In the genomic region with DNA sequence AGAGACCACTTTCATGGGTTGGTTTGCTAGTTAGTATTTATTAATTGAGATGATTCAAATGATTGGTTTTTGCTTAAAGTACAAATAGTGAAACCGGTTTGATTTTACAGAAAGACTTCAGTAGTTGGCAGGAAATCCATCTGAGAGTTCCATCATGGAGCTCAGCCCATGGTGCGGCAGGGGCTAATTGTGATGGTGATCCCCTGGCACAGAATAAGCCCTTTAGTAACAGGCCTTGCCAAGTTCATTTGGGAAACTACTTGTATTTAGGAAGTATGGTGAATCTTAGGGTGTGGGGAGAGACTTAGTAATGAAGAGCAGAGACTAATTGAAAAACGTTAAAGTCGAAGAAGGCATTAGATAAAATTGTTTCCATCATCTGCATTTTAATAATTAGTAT, we compare ENCODE assay signal across 12 mouse cellular contexts.
DNase-seq lines count a peak whose midpoint lies in the region; ATAC-seq lines count a peak whose summit lies in the region.
"Had no signal": no experiment of that assay in that cellular context is flagged by ENCODE, and none has a peak within 500 bp of the region (broad histone marks: within the 10 kb centered on the region; RNA-seq: fewer than 3 reads in every experiment).

No protein-coding gene starts in this region.

- peak overlapping the region; percentile 66; the same call in 1 of the 2 replicates for H3K27ac ChIP-seq in forebrain, embryonic 11.5 days (ENCODE audit: low read depth, low read length)
- H3K27ac ChIP-seq in hindbrain, embryonic 12.5 days, result no peak overlapping the region
- no peak overlapping the region for H3K27ac ChIP-seq in midbrain, embryonic 15.5 days
- H3K27ac ChIP-seq: kidney, embryonic 15.5 days; limb, embryonic 15.5 days had no signal

- H3K4me1 ChIP-seq in forebrain, embryonic 11.5 days (replicated peaks; ENCODE audit: control insufficient read depth, insufficient read depth, low read length), result no peaks in the 10 kb centered on the region
- H3K4me1 ChIP-seq in hindbrain, embryonic 12.5 days, result no peaks in the 10 kb centered on the region
- H3K4me1 ChIP-seq in midbrain, embryonic 15.5 days, result no peaks in the 10 kb centered on the region
- H3K4me1 ChIP-seq: kidney, embryonic 15.5 days; limb, embryonic 15.5 days had no signal

- no peaks in the 10 kb centered on the region for H3K36me3 ChIP-seq in forebrain, embryonic 11.5 days (ENCODE audit: control insufficient read depth, insufficient read depth, low read length)
- no peaks in the 10 kb centered on the region for H3K36me3 ChIP-seq in hindbrain, embryonic 12.5 days
- no peaks in the 10 kb centered on the region for H3K36me3 ChIP-seq in midbrain, embryonic 15.5 days (replicated peaks)
- H3K36me3 ChIP-seq: kidney, embryonic 15.5 days; limb, embryonic 15.5 days had no signal

- peak; percentile 3 for DNase-seq in embryo, embryonic 10 days (ENCODE audit: low spot score)
- DNase-seq in embryo, embryonic 9.5 days (ENCODE audit: extremely low spot score), result no peak
- no peak for DNase-seq in forebrain, embryonic 11.5 days (ENCODE audit: low spot score)
- no peak for DNase-seq in thymus, postnatal 14 days
- no peak for DNase-seq in kidney, postnatal 10 days
- DNase-seq: liver, postnatal 0 days had no signal

- no peaks in the 10 kb centered on the region for H3K27me3 ChIP-seq in forebrain, embryonic 11.5 days (ENCODE audit: control insufficient read depth, insufficient read depth, low read length)
- no peaks in the 10 kb centered on the region for H3K27me3 ChIP-seq in hindbrain, embryonic 12.5 days
- H3K27me3 ChIP-seq in midbrain, embryonic 15.5 days (replicated peaks), result no peaks in the 10 kb centered on the region
- H3K27me3 ChIP-seq: kidney, embryonic 15.5 days; limb, embryonic 15.5 days had no signal

- no peak overlapping the region for H3K4me3 ChIP-seq in forebrain, embryonic 11.5 days (ENCODE audit: low read depth, low read length)
- H3K4me3 ChIP-seq in hindbrain, embryonic 12.5 days, result no peak overlapping the region
- no peak overlapping the region for H3K4me3 ChIP-seq in midbrain, embryonic 15.5 days
- H3K4me3 ChIP-seq: kidney, embryonic 15.5 days; limb, embryonic 15.5 days had no signal

- no peak overlapping the region for H3K9ac ChIP-seq in forebrain, embryonic 11.5 days (ENCODE audit: low read length)
- H3K9ac ChIP-seq in hindbrain, embryonic 12.5 days, result no peak overlapping the region
- no peak overlapping the region for H3K9ac ChIP-seq in midbrain, embryonic 15.5 days
- H3K9ac ChIP-seq: kidney, embryonic 15.5 days; limb, embryonic 15.5 days; liver, postnatal 0 days had no signal

- WGBS in forebrain, embryonic 11.5 days, result 49% methylated on average over 4 of the region's 4 CpGs
- 62% methylated on average over 4 of the region's 4 CpGs for WGBS in hindbrain, embryonic 12.5 days
- 44% methylated on average over 4 of the region's 4 CpGs for WGBS in midbrain, embryonic 15.5 days

- H3K4me2 ChIP-seq in forebrain, embryonic 11.5 days (ENCODE audit: low read depth, low read length, severe bottlenecking), result no peak overlapping the region
- no peak overlapping the region for H3K4me2 ChIP-seq in hindbrain, embryonic 12.5 days (replicated peaks)
- no peak overlapping the region for H3K4me2 ChIP-seq in midbrain, embryonic 15.5 days
- H3K4me2 ChIP-seq: kidney, embryonic 15.5 days; limb, embryonic 15.5 days had no signal

- ATAC-seq in forebrain, embryonic 11.5 days (replicated peaks; ENCODE audit: low FRiP score), result peak; percentile 55; the same call in 1 of the 2 replicates
- ATAC-seq in hindbrain, embryonic 12.5 days (ENCODE audit: low FRiP score), result 0 out of 2 replicates have a peak, but pooled peaks have one; percentile 42
- ATAC-seq in midbrain, embryonic 15.5 days (replicated peaks), result peak; percentile 80
- no peak for ATAC-seq in megakaryocyte, adult 5-6 weeks (ENCODE audit: poor library complexity, severe bottlenecking)
- ATAC-seq: inflammation-experienced regulatory T-cells, adult 6 months; liver, postnatal 0 days had no signal

- H3K9me3 ChIP-seq in forebrain, embryonic 11.5 days (ENCODE audit: control insufficient read depth, low read length), result no peaks in the 10 kb centered on the region
- no peaks in the 10 kb centered on the region for H3K9me3 ChIP-seq in hindbrain, embryonic 12.5 days (replicated peaks)
- H3K9me3 ChIP-seq in midbrain, embryonic 15.5 days, result no peaks in the 10 kb centered on the region
- H3K9me3 ChIP-seq: kidney, embryonic 15.5 days; limb, embryonic 15.5 days had no signal
